Mouse (Mus musculus) CD4-positive, CD25-positive, alpha-beta regulatory T cell, adult 4 months (primary cell): Measurements from ENCODE around the gene Igsf11. TPM values are rescaled to one million over a fixed set of nuclear protein-coding genes. Genes with fewer than 3 reads are reported as not detected.

ENCODE experiments used
- ATAC-seq: one replicate; pipeline ENCODE4 v1.8.0; 2017
- polyA plus RNA-seq, 2 experiments: library from polyadenylated mRNA; unstranded; fragments of 100-300 nt; shearing (Covaris generic); gene quantifications; one replicate each; pipeline ENCODE4 v1.2.1; 2017

Igsf11 gene
- polyA plus RNA-seq, 2 experiments from 2014 or later, result not detected

DNA sequence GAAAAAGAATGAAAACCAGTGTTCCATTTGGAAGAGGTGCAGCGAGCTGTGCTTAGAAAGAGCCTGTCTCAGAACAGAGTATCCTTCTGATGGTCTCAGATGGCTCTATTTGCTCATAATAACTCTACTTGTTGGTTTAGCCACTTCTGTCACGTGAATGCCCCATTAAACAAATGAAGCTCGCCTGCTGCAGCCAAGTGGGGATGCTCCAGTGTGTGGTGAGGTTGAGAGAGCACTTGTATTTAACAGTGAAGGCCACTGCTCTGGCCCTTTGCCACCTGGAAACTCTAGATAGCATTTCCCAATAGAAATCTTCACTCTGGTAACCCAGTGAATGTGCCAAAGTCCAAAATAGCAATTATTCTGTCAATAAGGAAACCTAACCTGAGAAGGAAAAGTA lies 92.9 kb downstream of the Igsf11 start:
- no peak for ATAC-seq

DNA sequence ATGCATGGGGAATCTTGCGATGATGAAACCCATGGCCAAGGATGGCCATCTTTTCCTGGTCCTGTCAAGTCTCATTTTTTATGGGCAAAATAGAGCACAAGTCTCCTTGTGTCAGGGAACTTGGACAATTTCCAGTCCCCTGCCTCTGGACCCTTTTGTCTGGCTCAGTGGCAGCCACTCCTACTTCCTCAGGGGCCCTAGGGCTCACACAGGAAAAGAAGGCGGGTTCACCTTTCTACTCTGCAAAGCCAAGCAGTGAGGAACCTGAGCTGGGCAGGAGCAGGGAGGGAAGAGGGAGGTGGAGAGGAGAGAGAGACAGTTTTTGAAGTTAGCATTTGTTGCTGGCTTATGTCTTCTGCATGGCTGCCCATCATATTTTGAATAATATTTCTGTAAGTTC lies 93.9 kb downstream of the Igsf11 start:
- ATAC-seq, result no peak

DNA sequence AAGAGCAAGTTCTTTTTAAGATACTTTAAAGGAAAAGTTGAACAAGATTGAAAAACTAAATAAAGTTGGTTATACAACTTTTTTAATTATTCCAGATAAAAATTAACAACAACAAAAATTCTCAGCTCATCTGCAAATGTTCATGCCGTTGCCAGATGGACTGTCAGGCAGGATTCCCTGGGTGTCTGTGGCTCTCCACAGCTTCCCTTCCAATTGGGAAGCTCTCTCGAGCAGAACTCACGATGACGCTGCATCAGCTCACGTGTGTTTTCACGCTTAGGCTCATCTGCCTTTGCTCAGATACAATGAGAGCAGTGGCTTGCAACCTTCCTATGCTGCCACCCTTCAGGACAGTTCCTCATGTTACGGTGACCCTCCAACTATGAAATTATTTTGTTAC lies 101.2 kb downstream of the Igsf11 start:
- ATAC-seq, result no peak

DNA sequence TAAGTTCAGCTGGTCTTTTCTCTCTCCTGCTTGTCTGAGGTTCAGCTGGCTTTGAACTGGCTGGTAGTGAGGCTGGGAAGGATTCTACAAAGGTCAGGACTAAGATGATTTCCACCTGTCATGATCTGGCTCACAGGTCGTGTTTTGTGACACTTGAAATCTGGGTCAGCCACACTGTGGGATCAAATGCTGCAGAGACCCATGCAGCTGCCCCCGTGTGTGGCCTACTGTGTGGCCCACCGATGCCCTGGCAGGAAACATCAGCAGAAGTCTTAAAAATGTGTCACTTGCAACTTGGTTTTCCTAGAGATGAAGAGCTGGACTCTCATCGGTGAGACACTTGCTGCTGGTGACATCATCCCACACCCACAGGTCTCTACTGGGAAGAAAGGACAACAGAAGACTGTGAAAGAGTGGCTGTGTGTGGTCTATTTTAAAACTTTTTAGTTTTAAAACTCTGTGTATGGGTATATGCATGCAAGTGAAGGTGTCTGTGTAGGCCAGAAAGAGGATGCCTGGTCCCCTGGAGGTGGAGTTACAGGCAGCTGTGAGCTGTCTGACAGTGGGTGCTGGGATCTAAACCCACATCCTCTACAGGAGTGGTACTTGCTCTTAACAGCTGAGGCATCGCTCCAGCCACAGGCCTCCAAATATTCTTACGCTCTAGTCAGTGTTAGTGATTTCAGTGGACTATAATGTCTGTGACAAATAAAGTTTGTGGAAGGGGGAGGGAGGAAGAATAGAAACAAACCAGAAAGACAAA lies 106.2 kb downstream of the Igsf11 start:
- no peak for ATAC-seq

DNA sequence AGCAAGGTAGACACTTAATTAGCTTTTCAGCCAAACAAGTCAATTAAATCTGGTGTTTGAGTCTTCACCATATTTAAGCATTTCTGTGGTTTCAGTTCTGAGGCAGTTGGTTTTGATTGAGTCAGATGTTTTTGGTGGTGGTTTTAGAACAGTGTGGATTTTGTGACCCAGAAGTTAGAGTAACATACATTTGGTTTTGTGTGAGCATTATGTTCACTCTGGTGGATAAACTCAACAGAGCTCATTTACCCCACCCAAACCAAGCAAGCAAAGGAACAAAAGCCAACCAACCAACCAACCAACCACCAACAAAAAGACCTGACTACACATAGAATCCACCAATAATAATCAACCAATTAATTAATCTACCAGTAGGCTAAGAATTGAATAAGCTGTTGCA lies 106.8 kb downstream of the Igsf11 start:
- ATAC-seq, result no peak

DNA sequence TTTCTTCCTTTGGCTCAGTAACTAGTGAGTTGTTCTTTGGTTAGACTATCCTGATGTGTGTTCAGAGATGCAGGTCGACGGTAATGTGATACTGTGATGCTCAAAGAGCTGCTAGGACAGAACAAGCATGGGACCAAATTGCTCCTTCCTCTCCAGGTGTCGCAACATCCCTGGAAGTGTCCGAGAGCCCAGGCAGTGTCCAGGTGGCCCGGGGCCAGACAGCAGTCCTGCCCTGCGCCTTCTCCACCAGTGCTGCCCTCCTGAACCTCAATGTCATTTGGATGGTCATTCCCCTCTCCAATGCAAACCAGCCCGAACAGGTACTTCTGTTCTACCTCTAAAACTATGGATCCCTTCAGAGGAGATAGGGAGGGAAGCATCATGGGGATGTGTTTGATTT lies 114.5 kb downstream of the Igsf11 start:
- ATAC-seq, result no peak

DNA sequence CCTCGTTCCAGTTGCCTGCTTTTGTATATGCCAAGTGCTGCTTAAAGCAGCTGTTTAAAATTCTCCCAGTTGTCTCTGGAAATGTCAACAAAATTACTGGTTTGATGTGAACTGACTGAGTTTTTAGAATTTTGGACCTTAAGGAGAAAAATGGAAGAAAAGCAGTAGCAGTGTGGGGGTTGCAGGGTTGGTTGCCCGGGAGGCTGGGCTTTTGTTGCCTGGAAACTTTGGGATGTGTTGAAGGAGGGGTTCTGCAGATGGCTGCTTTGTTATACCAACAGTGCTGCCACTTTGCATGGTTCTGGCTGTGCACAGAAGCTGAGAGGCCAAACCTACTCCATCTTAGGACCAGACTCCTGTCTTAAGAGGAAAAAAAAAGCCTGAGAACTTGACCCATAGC lies 127.0 kb downstream of the Igsf11 start:
- no peak for ATAC-seq

DNA sequence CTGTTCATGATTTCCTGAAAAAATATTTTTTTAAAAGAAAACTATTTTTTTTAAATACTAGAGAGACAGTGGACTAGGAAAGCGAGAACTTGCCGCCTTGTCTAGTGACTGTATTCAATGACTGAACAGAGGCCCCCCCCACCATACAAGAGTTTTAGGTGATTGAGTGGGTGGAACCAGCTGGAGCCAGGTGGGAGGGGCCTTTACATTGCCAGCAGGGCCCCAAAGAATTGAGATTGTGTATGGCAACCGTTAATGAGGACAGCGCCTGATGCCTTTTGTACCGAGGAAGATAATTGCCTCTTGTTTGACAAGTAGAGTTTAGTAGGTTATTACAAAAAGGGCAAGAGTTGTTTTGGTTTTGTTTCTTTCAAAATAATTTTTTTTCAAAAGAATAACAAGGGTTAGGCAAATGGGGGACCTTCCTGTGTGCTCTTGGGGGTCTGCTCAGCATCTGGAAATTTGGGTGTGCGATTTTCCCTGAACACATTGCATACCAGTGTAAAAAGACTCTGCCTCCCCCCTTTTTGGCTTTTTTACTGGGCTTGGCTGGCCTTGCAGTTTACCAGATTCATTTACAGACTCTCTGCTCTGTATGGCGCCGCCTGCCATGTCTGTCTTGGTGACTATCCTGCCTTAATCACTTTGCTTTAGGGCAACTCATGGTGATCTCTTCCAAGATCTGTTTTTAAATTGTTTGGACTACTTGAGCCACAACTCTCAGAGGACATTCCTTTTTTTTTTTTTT lies 133.7 kb downstream of the Igsf11 start:
- ATAC-seq, result no peak

DNA sequence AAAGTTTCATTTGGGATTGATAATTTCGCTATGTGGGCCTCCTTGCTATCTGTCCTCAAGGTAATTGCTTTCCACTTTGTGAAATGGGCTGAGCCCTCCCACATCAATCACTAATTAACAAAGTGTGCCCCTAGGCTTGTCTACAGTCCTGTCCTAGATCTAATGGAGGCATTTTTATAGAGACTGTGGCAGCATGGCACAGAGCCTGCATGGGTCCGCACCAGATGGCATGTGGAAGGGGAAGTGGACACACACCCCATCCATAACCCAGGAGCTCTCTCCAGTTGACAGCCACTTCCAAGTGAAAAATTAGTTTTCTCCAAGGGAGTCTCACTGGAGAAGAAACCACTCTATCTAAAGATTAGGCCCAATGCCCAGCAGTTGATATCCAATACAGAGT lies 138.9 kb downstream of the Igsf11 start:
- ATAC-seq, result no peak

DNA sequence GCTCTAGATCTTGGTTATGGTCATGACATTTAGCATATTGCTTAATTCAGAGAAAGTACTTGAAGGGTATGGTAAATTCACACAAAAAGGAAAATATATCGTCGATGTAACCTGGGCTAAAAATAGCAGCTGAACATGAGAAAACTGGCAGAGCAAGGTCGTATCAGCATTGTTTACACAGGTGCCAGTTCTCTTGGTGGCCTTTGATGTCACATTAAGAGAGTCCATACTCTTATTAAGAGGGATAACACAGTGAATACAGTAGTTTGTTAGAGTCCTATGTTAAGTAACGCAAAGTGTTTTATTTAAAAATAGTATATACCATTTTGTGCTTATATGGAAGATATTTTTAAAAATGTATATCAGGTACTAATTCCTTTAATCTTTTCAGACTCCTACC lies 144.8 kb downstream of the Igsf11 start:
- no peak for ATAC-seq

DNA sequence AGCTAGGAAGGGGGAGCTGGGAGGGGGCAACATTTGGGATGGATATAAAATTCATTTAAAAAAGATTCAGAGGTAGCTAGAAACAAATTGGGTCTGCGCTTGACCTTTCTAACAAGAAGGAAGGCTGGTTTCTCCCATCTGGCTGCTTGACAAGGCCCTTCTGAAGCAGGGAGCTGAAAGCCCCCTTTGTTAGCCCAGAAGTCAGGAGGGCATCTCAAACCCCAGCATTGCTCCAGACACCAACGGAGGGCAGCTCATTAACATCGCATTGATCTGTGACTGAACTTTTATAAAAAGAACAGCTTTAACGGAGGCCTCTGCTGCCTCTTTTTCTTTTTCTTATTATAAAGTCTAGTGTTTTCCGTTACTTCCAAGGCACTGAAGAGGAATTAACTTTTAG lies 151.9 kb downstream of the Igsf11 start:
- no peak for ATAC-seq

DNA sequence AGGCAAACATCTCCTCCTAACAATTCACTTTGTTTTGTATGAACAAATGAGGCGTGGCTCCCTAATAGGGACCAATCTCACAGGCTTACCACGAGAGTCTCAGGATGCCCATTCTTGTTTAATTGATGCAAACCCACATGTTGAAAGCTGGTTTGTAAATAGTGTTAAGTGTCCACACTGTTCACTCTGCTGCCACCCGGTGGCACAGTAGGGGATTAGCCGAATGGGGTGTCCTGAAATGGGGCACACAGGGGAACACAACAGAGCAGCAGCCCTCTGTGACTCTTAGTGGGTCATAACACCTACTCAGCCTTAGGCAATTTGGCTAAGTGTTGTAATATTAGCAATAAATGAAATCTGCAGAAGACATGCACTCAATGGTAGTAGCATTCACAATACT lies 156.4 kb downstream of the Igsf11 start:
- no peak for ATAC-seq

DNA sequence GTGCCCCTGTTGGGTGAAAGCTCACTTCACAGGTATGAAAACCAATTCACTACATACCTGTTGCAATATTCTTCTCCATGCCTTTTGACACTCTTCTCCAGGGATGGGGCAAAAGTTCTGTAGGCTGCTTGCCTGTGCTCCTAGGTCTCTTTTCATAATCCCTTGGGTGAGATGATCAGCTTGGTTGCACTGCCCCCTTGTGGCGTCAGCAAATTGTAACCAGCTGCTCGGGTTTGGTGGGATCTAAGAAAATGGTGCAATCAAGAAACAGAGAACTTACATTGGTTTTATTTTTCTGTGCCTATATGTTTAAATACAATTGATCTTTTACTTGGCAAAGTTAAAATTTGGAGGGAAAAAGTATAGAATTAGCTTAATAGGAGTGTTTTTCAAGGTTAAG lies 160.5 kb downstream of the Igsf11 start:
- no peak for ATAC-seq

DNA sequence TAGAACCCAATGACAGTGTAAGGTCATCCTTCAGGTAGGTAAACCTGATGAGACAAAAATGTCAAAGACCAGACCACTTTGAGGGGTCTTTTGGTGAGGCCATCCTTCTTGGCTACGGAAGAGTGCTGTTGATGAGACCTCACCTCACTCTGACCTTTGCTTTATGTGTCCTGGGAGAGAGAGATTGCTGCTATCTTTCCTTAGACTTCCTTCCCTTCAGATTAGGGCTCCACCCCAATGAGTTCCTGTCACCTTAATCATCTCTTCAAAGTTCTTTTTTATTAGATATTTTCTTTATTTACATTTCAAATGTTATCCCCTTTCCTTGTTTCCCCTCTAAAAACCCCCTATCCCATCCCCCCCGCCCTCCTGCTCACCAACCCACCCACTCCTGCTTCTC lies 161.3 kb downstream of the Igsf11 start:
- no peak for ATAC-seq

DNA sequence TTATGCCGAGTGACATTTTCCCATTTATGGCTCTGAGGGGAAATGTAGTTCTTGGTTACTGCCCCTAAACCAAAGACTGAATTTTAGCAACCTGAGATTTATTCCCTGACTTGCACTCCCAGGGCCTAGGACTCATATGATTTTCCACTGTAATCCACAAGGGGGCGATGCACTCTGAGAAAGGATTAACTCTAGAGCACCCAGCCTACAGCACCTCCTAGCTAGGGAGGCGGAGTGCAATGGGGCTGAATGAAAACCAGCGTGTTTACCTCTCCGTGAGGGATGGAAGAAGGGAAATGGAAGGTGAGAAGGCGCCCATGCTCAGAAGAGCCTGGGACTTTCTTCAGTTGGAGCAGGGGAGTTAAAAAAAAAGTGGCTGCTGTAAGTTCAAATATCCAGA lies 163.6 kb downstream of the Igsf11 start:
- ATAC-seq, result no peak

DNA sequence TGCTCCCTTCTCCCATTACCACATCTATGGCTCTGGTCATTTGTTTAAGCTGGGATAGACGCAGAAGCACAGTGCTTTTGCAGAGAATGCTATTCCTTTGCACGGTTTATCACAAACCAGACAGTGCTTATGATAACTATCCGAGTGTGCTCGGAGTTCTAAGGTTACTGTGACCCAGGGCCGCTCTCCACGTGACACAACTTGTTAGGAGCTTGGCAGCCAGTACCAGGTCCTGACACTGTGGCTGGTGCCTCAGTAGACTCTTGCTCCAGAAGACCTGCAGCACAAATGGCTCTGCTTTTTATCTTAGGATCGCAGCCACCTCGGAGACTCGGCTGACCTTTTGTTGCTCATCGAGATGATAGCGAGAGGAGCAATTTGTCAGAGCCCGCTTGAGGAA lies 164.5 kb downstream of the Igsf11 start:
- ATAC-seq, result no peak

DNA sequence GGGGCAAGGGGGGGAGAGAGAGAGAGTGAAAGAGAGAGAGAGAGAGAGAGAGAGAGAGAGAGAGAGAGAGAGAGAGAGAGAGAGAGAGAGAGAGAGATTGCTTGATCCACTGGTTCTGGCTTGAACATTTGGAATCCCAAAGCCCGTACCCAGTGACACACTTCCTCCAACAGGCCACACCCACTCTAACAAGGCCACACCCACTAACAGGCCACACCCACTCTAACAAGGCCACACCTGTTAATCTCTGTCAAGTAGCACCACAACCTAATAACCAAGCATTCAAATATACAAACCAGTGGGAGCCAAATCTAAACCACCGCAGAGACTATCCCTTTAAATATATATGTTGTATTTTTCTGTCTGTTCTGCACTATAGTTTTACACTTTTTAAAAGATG lies 166.4 kb downstream of the Igsf11 start:
- no peak for ATAC-seq

DNA sequence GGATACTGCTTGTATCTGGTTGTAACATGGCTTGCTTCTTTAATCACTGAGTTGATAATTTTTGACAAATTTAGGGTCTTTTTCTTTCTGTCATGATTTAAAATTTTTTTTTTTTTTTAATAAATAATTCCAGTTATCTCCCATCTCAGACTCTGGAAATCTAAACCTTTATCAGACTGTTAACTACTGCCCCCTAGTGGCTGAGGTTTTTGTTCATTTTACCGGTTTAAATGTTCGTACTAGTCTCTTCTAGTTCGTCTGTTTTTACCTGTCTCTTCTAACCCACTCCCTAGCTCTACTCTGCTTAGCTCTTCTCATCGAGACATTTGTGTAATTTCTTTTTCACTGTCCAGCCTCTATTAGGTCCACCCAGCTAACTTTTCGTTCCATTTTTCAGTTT lies 170.1 kb downstream of the Igsf11 start:
- no peak for ATAC-seq

DNA sequence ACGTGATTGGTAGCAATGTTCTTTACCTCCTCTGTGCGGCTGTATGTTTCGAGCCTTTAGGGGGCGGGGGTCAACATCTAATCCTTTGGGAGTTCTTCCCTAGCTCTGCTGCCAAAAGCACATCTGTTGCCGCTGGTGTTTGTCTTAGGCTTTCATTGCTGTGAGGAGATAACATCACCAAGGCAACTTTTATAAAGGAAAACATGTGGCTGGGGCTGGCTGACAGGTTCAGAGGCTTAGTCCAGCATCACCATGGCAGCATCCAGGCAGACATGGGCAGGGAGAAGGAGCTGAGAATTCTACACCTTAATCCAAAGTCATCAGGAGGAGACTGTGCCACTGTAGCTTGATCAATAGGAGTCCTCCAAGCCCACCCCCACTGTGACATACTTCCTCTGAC lies 173.1 kb downstream of the Igsf11 start:
- no peak for ATAC-seq

DNA sequence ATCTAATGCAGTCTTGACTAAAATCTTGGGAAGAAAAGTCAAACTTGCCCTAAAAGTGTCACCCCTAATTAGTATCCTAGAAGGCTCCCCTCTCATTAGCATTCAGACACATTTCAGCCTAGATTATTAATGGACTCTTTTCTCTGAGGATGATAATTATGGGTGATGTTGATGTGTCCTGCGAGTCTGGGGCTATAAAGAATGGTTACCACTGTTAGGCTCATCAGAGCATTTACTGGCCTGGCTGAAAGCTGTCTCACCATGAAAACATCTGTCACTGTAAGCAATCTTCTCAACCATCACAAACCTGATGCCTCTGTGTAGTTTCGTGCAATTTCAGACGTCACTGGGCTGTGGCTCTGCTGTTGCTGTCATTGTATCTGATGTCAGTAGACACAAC lies 179.0 kb downstream of the Igsf11 start:
- ATAC-seq, result no peak
